Mouse (Mus musculus) ES-Bruce4 (cell line): Measurements from ENCODE around the gene Actn4. TPM values are rescaled to one million over a fixed set of nuclear protein-coding genes. Genes with fewer than 3 reads are reported as not detected.

ENCODE experiments used
- H3K27ac ChIP-seq: 2 replicates; pipeline ENCODE4 v1.5.1; 2012; ENCODE audit warnings: low read length, inconsistent platforms; ENCODE audit not compliant: insufficient read depth
- H3K27me3 ChIP-seq: 2 replicates; pipeline ENCODE4 v1.6.1; 2012; ENCODE audit warnings: mild to moderate bottlenecking, low read length, inconsistent platforms; ENCODE audit not compliant: control insufficient read depth, poor library complexity, insufficient read depth, severe bottlenecking
- H3K36me3 ChIP-seq: 2 replicates; pipeline ENCODE4 v1.6.1; 2012; ENCODE audit warnings: inconsistent platforms, mild to moderate bottlenecking, low read length, moderate library complexity; ENCODE audit not compliant: control insufficient read depth, poor library complexity, insufficient read depth, severe bottlenecking
- H3K4me1 ChIP-seq: one replicate; pipeline ENCODE4 v1.8.1; 2011; ENCODE audit warnings: low read length; ENCODE audit not compliant: control insufficient read depth, insufficient read depth
- H3K4me3 ChIP-seq: 2 replicates; pipeline ENCODE4 v1.5.1; 2011; ENCODE audit warnings: low read depth, mild to moderate bottlenecking, low read length
- H3K9ac ChIP-seq: 2 replicates; pipeline ENCODE4 v1.6.1; 2012; ENCODE audit warnings: low read depth, mild to moderate bottlenecking, inconsistent platforms; ENCODE audit not compliant: poor library complexity, severe bottlenecking
- H3K9me3 ChIP-seq: replicated peaks from 2 replicates; pipeline ENCODE4 v1.6.1; 2012; ENCODE audit warnings: mild to moderate bottlenecking, low read length, inconsistent platforms; ENCODE audit not compliant: control insufficient read depth, poor library complexity, insufficient read depth, severe bottlenecking
- CTCF ChIP-seq: IDR thresholded peaks from one replicate; pipeline ENCODE4 v1.8.1; 2011; ENCODE audit warnings: low read depth, low read length
- EP300 ChIP-seq: IDR thresholded peaks from 2 replicates; pipeline ENCODE4 v1.6.1; 2011; ENCODE audit warnings: low read depth, low read length; ENCODE audit not compliant: insufficient read depth
- POLR2A ChIP-seq: IDR thresholded peaks from one replicate; pipeline ENCODE4 v1.8.1; 2011; ENCODE audit warnings: low read length; ENCODE audit not compliant: insufficient read depth
- polyA plus RNA-seq: library from polyadenylated mRNA; stranded (reverse); fragments of >200 nt; gene quantifications from 2 replicates; pipeline ENCODE4 v1.2.4, GENCODE M21; 2011; ENCODE audit warnings: low read depth; ENCODE audit not compliant: missing spikeins, insufficient read depth, insufficient read length

The Actn4 gene
- polyA plus RNA-seq, 1 experiment = 318 TPM

- H3K27me3 ChIP-seq = no peaks in the 10 kb centered on the region
- H3K4me3 ChIP-seq = no peak overlapping the region
- peak overlapping the region; percentile 4 for H3K27ac ChIP-seq
- H3K9ac ChIP-seq = no peak overlapping the region
- TF ChIP-seq CTCF = no peak
- H3K4me1 ChIP-seq = peaks cover 20% of the 10 kb centered on the region
- no peaks in the 10 kb centered on the region; the same call in 1 of the 2 replicates for H3K36me3 ChIP-seq
- no peaks in the 10 kb centered on the region for H3K9me3 ChIP-seq
Measured at GRCm38 (mm10) chr7:28933825-28934224, 28.3 kb downstream of the Actn4 start.

- Histone ChIP-seq H3K36me3 (no peaks in the 10 kb centered on the region; the same call in 1 of the 2 replicates), H3K4me1 (peaks cover 18% of the 10 kb centered on the region)
- TF ChIP-seq EP300 (no peak), CTCF (no peak), POLR2A (no peak)
Measured at GRCm38 (mm10) chr7:28932421-28933041, 29.6 kb downstream of the Actn4 start.

GRCm38 (mm10) chr7:28931695-28932039, 30.5 kb downstream of the Actn4 start:
- Histone ChIP-seq H3K36me3 (no peaks in the 10 kb centered on the region; the same call in 1 of the 2 replicates), H3K4me1 (peaks cover 18% of the 10 kb centered on the region), H3K27ac (peak overlapping the region; percentile 47), H3K4me3 (no peak overlapping the region), H3K9ac (no peak overlapping the region), H3K9me3 (no peaks in the 10 kb centered on the region), H3K27me3 (no peaks in the 10 kb centered on the region)
- TF ChIP-seq POLR2A = no peak
- TF ChIP-seq EP300 = no peak
- no peak for TF ChIP-seq CTCF

More at GRCm38 (mm10) chr7:28932421-28933041, 29.6 kb downstream of the Actn4 start:
- Histone ChIP-seq H3K27me3 (no peaks in the 10 kb centered on the region), H3K9me3 (no peaks in the 10 kb centered on the region), H3K4me3 (no peak overlapping the region), H3K9ac (no peak overlapping the region), H3K27ac (0 out of 2 replicates have a peak overlapping the region, but pooled peaks have one; percentile 31)

- Histone ChIP-seq H3K27me3 (no peaks in the 10 kb centered on the region), H3K4me3 (no peak overlapping the region), H3K9ac (peak overlapping the region; percentile 10; the same call in 1 of the 2 replicates), H3K36me3 (no peaks in the 10 kb centered on the region; the same call in 1 of the 2 replicates), H3K9me3 (no peaks in the 10 kb centered on the region), H3K4me1 (peaks cover 20% of the 10 kb centered on the region), H3K27ac (peak overlapping the region; percentile 78)
- TF ChIP-seq CTCF = no peak
Measured at GRCm38 (mm10) chr7:28931032-28931694, 31.0 kb downstream of the Actn4 start.

GRCm38 (mm10) chr7:28930320-28931031, 31.7 kb downstream of the Actn4 start:
- Histone ChIP-seq H3K4me3 (no peak overlapping the region), H3K27ac (peak overlapping the region; percentile 78), H3K4me1 (peaks cover 22% of the 10 kb centered on the region), H3K27me3 (no peaks in the 10 kb centered on the region), H3K9ac (peak overlapping the region; percentile 10; the same call in 1 of the 2 replicates), H3K9me3 (no peaks in the 10 kb centered on the region), H3K36me3 (no peaks in the 10 kb centered on the region; the same call in 1 of the 2 replicates)
- no peak for TF ChIP-seq POLR2A
- TF ChIP-seq EP300 = no peak
- no peak for TF ChIP-seq CTCF

GRCm38 (mm10) chr7:28929381-28929780, 32.8 kb downstream of the Actn4 start:
- H3K4me1 ChIP-seq = peaks cover 24% of the 10 kb centered on the region
- H3K27ac ChIP-seq = peak overlapping the region; percentile 78
- no peaks in the 10 kb centered on the region for H3K9me3 ChIP-seq
- no peaks in the 10 kb centered on the region for H3K27me3 ChIP-seq
- no peak overlapping the region for H3K4me3 ChIP-seq
- no peak overlapping the region for H3K9ac ChIP-seq
- H3K36me3 ChIP-seq = no peaks in the 10 kb centered on the region; the same call in 1 of the 2 replicates
- TF ChIP-seq POLR2A = no peak
- TF ChIP-seq EP300 = peak; percentile 85
